ENCODE assay signal across 9 mouse cellular contexts in genomic region chr1:37347361-37348080, GRCm38 (mm10). TPM values are rescaled to one million over a fixed set of nuclear protein-coding genes. Genes with fewer than 3 reads are reported as not detected.
A peak's percentile ranks its signal among the peaks of the same experiment; 100 is the strongest.
DNase-seq lines count a peak whose midpoint lies in the region; ATAC-seq and TF ChIP-seq lines count a peak whose summit lies in the region.
"Had no signal": no experiment of that assay in that cellular context is flagged by ENCODE, and none has a peak within 500 bp of the region (broad histone marks: within the 10 kb centered on the region; RNA-seq: fewer than 3 reads in every experiment).

No protein-coding gene starts in this region.

- peak overlapping the region; percentile 8; the same call in 1 of the 2 replicates for H3K4me2 ChIP-seq in liver, postnatal 0 days (ENCODE audit: low read depth, low read length)
- no peak overlapping the region for H3K4me2 ChIP-seq in liver, embryonic 12.5 days
- H3K4me2 ChIP-seq in forebrain, embryonic 15.5 days (replicated peaks) = no peak overlapping the region
- H3K4me2 ChIP-seq: hindbrain, embryonic 14.5 days had no signal

- H3K9ac ChIP-seq in liver, postnatal 0 days (replicated peaks) = no peak overlapping the region
- H3K9ac ChIP-seq in liver, embryonic 12.5 days = no peak overlapping the region
- no peak overlapping the region for H3K9ac ChIP-seq in forebrain, embryonic 15.5 days (replicated peaks)
- H3K9ac ChIP-seq: hindbrain, embryonic 14.5 days had no signal

- TF ChIP-seq CTCF in liver, postnatal 0 days (IDR thresholded peaks at IDR 0.05; ENCODE audit: low read depth) = no peak

- ATAC-seq in frontal cortex, adult (ENCODE audit: low TSS enrichment) = 0 out of 2 replicates have a peak, but pooled peaks have one; percentile 13
- ATAC-seq in liver, postnatal 0 days = peak; percentile 57
- no peak for ATAC-seq in liver, embryonic 12.5 days
- no peak for ATAC-seq in forebrain, embryonic 15.5 days (replicated peaks)

- WGBS in liver, postnatal 0 days (ENCODE audit: insufficient replicate concordance) = 48% methylated on average over 9 of the region's 9 CpGs
- 65% methylated on average over 9 of the region's 9 CpGs for WGBS in liver, embryonic 12.5 days (ENCODE audit: insufficient replicate concordance)
- WGBS in forebrain, embryonic 15.5 days = 61% methylated on average over 9 of the region's 9 CpGs

- H3K27me3 ChIP-seq in liver, postnatal 0 days (ENCODE audit: insufficient read depth, low read length) = no peaks in the 10 kb centered on the region
- H3K27me3 ChIP-seq in liver, embryonic 12.5 days (replicated peaks) = no peaks in the 10 kb centered on the region
- H3K27me3 ChIP-seq in forebrain, embryonic 15.5 days = no peaks in the 10 kb centered on the region

- no peaks in the 10 kb centered on the region for H3K9me3 ChIP-seq in liver, postnatal 0 days (ENCODE audit: low read length)
- H3K9me3 ChIP-seq in liver, embryonic 12.5 days (replicated peaks) = no peaks in the 10 kb centered on the region
- H3K9me3 ChIP-seq in forebrain, embryonic 15.5 days = no peaks in the 10 kb centered on the region

- H3K4me1 ChIP-seq in liver, postnatal 0 days (ENCODE audit: insufficient read depth) = peaks cover 46% of the 10 kb centered on the region
- peaks cover 32% of the 10 kb centered on the region for H3K4me1 ChIP-seq in liver, embryonic 12.5 days
- H3K4me1 ChIP-seq in forebrain, embryonic 15.5 days = peaks cover 12% of the 10 kb centered on the region; the same call in 1 of the 2 replicates

- TF ChIP-seq EP300 in liver, postnatal 0 days (IDR thresholded peaks at IDR 0.05; ENCODE audit: low read depth) = no peak

- no peaks in the 10 kb centered on the region for H3K36me3 ChIP-seq in liver, postnatal 0 days (replicated peaks; ENCODE audit: insufficient read depth, low read length)
- H3K36me3 ChIP-seq in liver, embryonic 12.5 days = no peaks in the 10 kb centered on the region
- no peaks in the 10 kb centered on the region for H3K36me3 ChIP-seq in forebrain, embryonic 15.5 days

- no peak overlapping the region for H3K4me3 ChIP-seq in liver, postnatal 0 days (ENCODE audit: low read depth, low read length)
- H3K4me3 ChIP-seq in liver, embryonic 12.5 days = no peak overlapping the region
- H3K4me3 ChIP-seq in forebrain, embryonic 15.5 days = no peak overlapping the region

- H3K27ac ChIP-seq in liver, postnatal 0 days (ENCODE audit: low read depth) = peak overlapping the region; percentile 72
- H3K27ac ChIP-seq in liver, embryonic 12.5 days = no peak overlapping the region
- no peak overlapping the region for H3K27ac ChIP-seq in forebrain, embryonic 15.5 days (replicated peaks)
- H3K27ac ChIP-seq: hindbrain, embryonic 14.5 days had no signal

- no peak for DNase-seq in frontal cortex, postnatal 10 days (ENCODE audit: low spot score in 2 of 2)
- DNase-seq in liver, postnatal 0 days = no peak
- peak; percentile 84 for DNase-seq in cerebellum, adult 8-10 months
- DNase-seq in lung, postnatal 14 days = peak; percentile 43
- no peak for DNase-seq in kidney, adult 9 months

RNA-seq across cellular contexts. Expression of gene Inpp4a, which starts 47.9 kb away (rescaled TPM):
- 5.0 and 6.7 TPM in 2 replicates for polyA plus RNA-seq in liver, postnatal 0 days (2015; fragmentation: Nextera tagmentation; extraction: Ambion mirVana)
- polyA plus RNA-seq in liver, embryonic 12.5 days (2016; fragmentation: Nextera tagmentation; extraction: Ambion mirVana) = 4.0 and 4.1 TPM in 2 replicates
- 55.0 and 56.0 TPM in 2 replicates for polyA plus RNA-seq in forebrain, embryonic 15.5 days (2015; fragmentation: Nextera tagmentation; extraction: Ambion mirVana)

Comparison
In these comparisons a context has a peak if more than half of its experiments do, and no peak if none do; other contexts are left out.
1. ATAC-seq: peak in frontal cortex, adult (single experiment) and liver, postnatal 0 days (single experiment); none in liver, embryonic 12.5 days (single experiment) and forebrain, embryonic 15.5 days (single experiment).
2. DNase-seq: peak in cerebellum, adult 8-10 months (single experiment) and lung, postnatal 14 days (single experiment); none in frontal cortex, postnatal 10 days (0 of 2), liver, postnatal 0 days (single experiment) and kidney, adult 9 months (single experiment).